Mouse (Mus musculus) heart, embryonic 14.5 days (tissue): Measurements from ENCODE around the gene Fam120c. TPM values are rescaled to one million over a fixed set of nuclear protein-coding genes. Genes with fewer than 3 reads are reported as not detected.
"Not testable (repeated sequence)": the region's sequence is repeated elsewhere in the genome, so short reads cannot be mapped to it uniquely, and the experiment has no call there.

Experiments used
- ATAC-seq: fragments of 200-750 bp; cut with Nextera tagmentation; 2 replicates; pipeline ENCODE4 v1.8.0; 2017; ENCODE audit warnings: low read depth, moderate TSS enrichment; ENCODE audit not compliant: insufficient number of reproducible peaks, insufficient read depth, low FRiP score
- H3K27ac ChIP-seq, 2 experiments: fragments of 200-500 bp in 1 of 2; fragments of 300-500 bp in 1 of 2; sonication (generic) in 1 of 2; replicated peaks in 1 of 2; 2 replicates each; pipeline ENCODE4 v1.5.1; 2012 to 2014; ENCODE audit warnings: low read depth in 2 of 2, low read length in 2 of 2, control low read depth in 1 of 2, mild to moderate bottlenecking in 1 of 2, mixed read lengths in 1 of 2; ENCODE audit not compliant: control insufficient read depth in 1 of 2, insufficient read depth in 1 of 2
- H3K27me3 ChIP-seq: fragments of 300-500 bp; sonication (generic); 2 replicates; pipeline ENCODE4 v1.6.1; 2014; ENCODE audit warnings: mild to moderate bottlenecking, low read length, control low read depth; ENCODE audit not compliant: control insufficient read depth, insufficient read depth
- H3K36me3 ChIP-seq: fragments of 300-500 bp; sonication (generic); 2 replicates; pipeline ENCODE4 v1.6.1; 2014; ENCODE audit warnings: mild to moderate bottlenecking, control low read depth, low read length, mixed read lengths; ENCODE audit not compliant: control insufficient read depth, insufficient read depth
- H3K4me1 ChIP-seq, 2 experiments: fragments of 200-500 bp in 1 of 2; fragments of 300-500 bp in 1 of 2; sonication (generic) in 1 of 2; 2 replicates each; pipeline ENCODE4 v1.6.1; 2012 to 2014; ENCODE audit warnings: low read length in 2 of 2, control low read depth in 1 of 2, mixed read lengths in 1 of 2; ENCODE audit not compliant: control insufficient read depth in 2 of 2, insufficient read depth in 2 of 2
- H3K4me2 ChIP-seq: fragments of 300-500 bp; sonication (generic); 2 replicates; pipeline ENCODE4 v1.6.1; 2014; ENCODE audit warnings: mild to moderate bottlenecking, low read length
- H3K4me3 ChIP-seq, 2 experiments: fragments of 200-500 bp in 1 of 2; fragments of 300-500 bp in 1 of 2; sonication (generic) in 1 of 2; 2 replicates each; pipeline ENCODE4 v1.5.1; 2012 to 2014; ENCODE audit warnings: low read length in 2 of 2, mild to moderate bottlenecking in 2 of 2, control low read depth in 1 of 2, low read depth in 1 of 2, moderate library complexity in 1 of 2; ENCODE audit not compliant: control insufficient read depth in 1 of 2, insufficient read depth in 1 of 2
- H3K9ac ChIP-seq: fragments of 300-500 bp; sonication (generic); 2 replicates; pipeline ENCODE4 v1.6.1; 2014; ENCODE audit warnings: mild to moderate bottlenecking, low read length
- H3K9me3 ChIP-seq: fragments of 300-500 bp; sonication (generic); 2 replicates; pipeline ENCODE4 v1.6.1; 2016; ENCODE audit warnings: low read length, control low read depth; ENCODE audit not compliant: control insufficient read depth
- WGBS: fragments of 180-500 bp; shearing (Covaris S2); extraction: QIAGEN DNeasy Blood & Tissue Kit; methylation state at CpG from one replicate; pipeline ENCODE4 v1.1.7; 2014; 5-methylcytosine and 5-hydroxymethylcytosine counted together
- polyA plus RNA-seq: library from polyadenylated mRNA; unstranded; fragments of >200 nt; fragmentation: Nextera tagmentation; extraction: Ambion mirVana; gene quantifications from 2 replicates; pipeline ENCODE4 v1.2.1, GENCODE M21; 2014

Gene Fam120c
- polyA plus RNA-seq, 1 experiment from 2014 or later = 4.5 TPM

GRCm38 (mm10) chrX:151347278-151347677 lies 3.3 kb downstream of the Fam120c start:
- no peak for ATAC-seq
- Histone ChIP-seq H3K27ac (no peak overlapping the region), H3K4me3 (no peak overlapping the region), H3K9me3 (no peaks in the 10 kb centered on the region), H3K27me3 (no peaks in the 10 kb centered on the region), H3K36me3 (no peaks in the 10 kb centered on the region), H3K4me2 (no peak overlapping the region), H3K4me1 (no peaks in the 10 kb centered on the region), H3K9ac (no peak overlapping the region)

- Histone ChIP-seq H3K36me3 (no peaks in the 10 kb centered on the region), H3K27me3 (no peaks in the 10 kb centered on the region), H3K4me1 (no peaks in the 10 kb centered on the region), H3K4me3 (no peak overlapping the region), H3K9me3 (no peaks in the 10 kb centered on the region), H3K27ac (no peak overlapping the region), H3K9ac (no peak overlapping the region), H3K4me2 (no peak overlapping the region)
- no peak for ATAC-seq
- 84% methylated on average over 5 of the region's 5 CpGs for WGBS
Measured at GRCm38 (mm10) chrX:151349322-151349721, 5.3 kb downstream of the Fam120c start.

GRCm38 (mm10) chrX:151418801-151419200 lies 74.8 kb downstream of the Fam120c start:
- Histone ChIP-seq H3K9me3 (no peaks in the 10 kb centered on the region), H3K4me1 (no peaks in the 10 kb centered on the region), H3K36me3 (no peaks in the 10 kb centered on the region), H3K27ac (no peak overlapping the region), H3K4me3 (no peak overlapping the region), H3K9ac (no peak overlapping the region), H3K4me2 (no peak overlapping the region), H3K27me3 (no peaks in the 10 kb centered on the region)
- no peak for ATAC-seq
- 89% methylated on average over 10 of the region's 10 CpGs for WGBS

- Histone ChIP-seq H3K4me1 (no peaks in the 10 kb centered on the region), H3K9me3 (no peaks in the 10 kb centered on the region), H3K4me2 (no peak overlapping the region), H3K27me3 (no peaks in the 10 kb centered on the region), H3K36me3 (no peaks in the 10 kb centered on the region), H3K9ac (no peak overlapping the region), H3K4me3 (no peak overlapping the region), H3K27ac (no peak overlapping the region)
- ATAC-seq = no peak
- 68% methylated on average over 1 of the region's 1 CpGs for WGBS
Measured at GRCm38 (mm10) chrX:151420791-151421190, 76.8 kb downstream of the Fam120c start.

GRCm38 (mm10) chrX:151443637-151444036 lies 99.7 kb downstream of the Fam120c start:
- H3K4me1 ChIP-seq = no peaks in the 10 kb centered on the region
- no peak overlapping the region for H3K4me2 ChIP-seq
- no peaks in the 10 kb centered on the region for H3K36me3 ChIP-seq
- no peak for ATAC-seq
- no peaks in the 10 kb centered on the region for H3K27me3 ChIP-seq
- H3K4me3 ChIP-seq = no peak overlapping the region
- no peaks in the 10 kb centered on the region for H3K9me3 ChIP-seq
- H3K9ac ChIP-seq = no peak overlapping the region
- H3K27ac ChIP-seq = no peak overlapping the region

- no peak overlapping the region for H3K4me3 ChIP-seq
- no peaks in the 10 kb centered on the region for H3K27me3 ChIP-seq
- no peak for ATAC-seq
- no peaks in the 10 kb centered on the region for H3K9me3 ChIP-seq
- no peaks in the 10 kb centered on the region for H3K4me1 ChIP-seq
- no peaks in the 10 kb centered on the region for H3K36me3 ChIP-seq
- no peak overlapping the region for H3K27ac ChIP-seq
- 71% methylated on average over 1 of the region's 1 CpGs for WGBS
- H3K4me2 ChIP-seq = no peak overlapping the region
- no peak overlapping the region for H3K9ac ChIP-seq
Measured at GRCm38 (mm10) chrX:151444189-151444588, 100.2 kb downstream of the Fam120c start.

GRCm38 (mm10) chrX:151488128-151488527 lies 144.2 kb downstream of the Fam120c start:
- Histone ChIP-seq H3K27me3 (no peaks in the 10 kb centered on the region), H3K9me3 (no peaks in the 10 kb centered on the region), H3K36me3 (no peaks in the 10 kb centered on the region), H3K27ac (no peak overlapping the region), H3K4me3 (no peak overlapping the region), H3K4me2 (no peak overlapping the region), H3K9ac (no peak overlapping the region), H3K4me1 (no peaks in the 10 kb centered on the region)
- 83% methylated on average over 3 of the region's 3 CpGs for WGBS
- ATAC-seq = no peak

- not testable (repeated sequence) for H3K9me3 ChIP-seq, H3K4me2 ChIP-seq, H3K27ac ChIP-seq, H3K4me1 ChIP-seq, H3K36me3 ChIP-seq, ATAC-seq, H3K9ac ChIP-seq, H3K27me3 ChIP-seq, H3K4me3 ChIP-seq
- 86% methylated on average over 4 of the region's 4 CpGs for WGBS
Measured at GRCm38 (mm10) chrX:151493269-151493668, 149.3 kb downstream of the Fam120c start.
